Mouse (Mus musculus): ENCODE data around the gene Ctdsp2. TPM values are rescaled to one million over a fixed set of nuclear protein-coding genes. Genes with fewer than 3 reads are reported as not detected.

Gene Ctdsp2
- total and polyA plus RNA-seq, 3 experiments, result 8.9 to 21.9 (median 20.2) TPM

DNA sequence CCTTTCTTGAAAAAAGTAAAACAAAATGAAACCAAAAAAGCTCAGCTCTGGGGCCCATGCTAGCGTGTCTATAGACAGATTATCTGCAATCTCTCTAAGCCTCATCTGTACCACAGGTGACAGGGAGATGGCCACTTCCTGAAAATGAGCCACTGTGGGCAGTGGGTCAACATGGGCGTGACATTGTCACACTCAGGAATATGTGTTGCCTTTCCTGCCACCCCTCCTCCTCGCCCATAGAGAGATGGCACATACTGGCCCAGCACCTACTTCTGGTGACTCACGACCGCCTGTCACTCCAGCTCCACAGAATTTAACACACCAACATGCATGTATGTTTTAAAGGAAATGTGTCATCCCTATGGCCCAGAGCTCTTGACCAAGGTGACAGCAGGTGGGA, 24.2 kb downstream of the Ctdsp2 start:
- Histone ChIP-seq H3K9ac (ENCODE audit: insufficient read depth, low read depth) (no peak overlapping the region), H3K27ac (ENCODE audit: insufficient read depth, low read depth) (no peak overlapping the region), H3K4me1 (ENCODE audit: control insufficient read depth in 1 of 2, insufficient read depth in 2 of 2) (peaks cover 6 to 48% of the 10 kb centered on the region in 2 experiments), H3K4me3 (replicated peaks in 1 of 3; ENCODE audit: low read depth in 2 of 3, low read length in 2 of 3, poor library complexity in 1 of 3) (no peak overlapping the region), H3K79me2 (replicated peaks; ENCODE audit: control insufficient read depth, extremely low read depth, insufficient read depth, poor library complexity, severe bottlenecking) (no peaks in the 10 kb centered on the region), H3K27me3 (replicated peaks) (no peaks in the 10 kb centered on the region), H3K36me3 (replicated peaks in 1 of 2; ENCODE audit: control insufficient read depth in 1 of 2, insufficient read depth in 1 of 2, low read length in 1 of 2) (peaks cover 6 to 43% of the 10 kb centered on the region in 2 experiments), H3K4me2 (ENCODE audit: insufficient read depth, low read depth, poor library complexity, severe bottlenecking) (no peak overlapping the region), H3K9me3 (replicated peaks; ENCODE audit: low read length) (no peaks in the 10 kb centered on the region)
- TF ChIP-seq TCF12 (IDR thresholded peaks at IDR 0.05; ENCODE audit: low read depth, low read length) (no peak), GABPA (IDR thresholded peaks at IDR 0.05; ENCODE audit: insufficient replicate concordance, low read depth, low read length) (no peak), MXI1 (IDR thresholded peaks at IDR 0.05; ENCODE audit: low read depth, low read length) (no peak), BHLHE40 (IDR thresholded peaks at IDR 0.05; ENCODE audit: low read depth, low read length) (no peak), PAX5 (IDR thresholded peaks at IDR 0.05; ENCODE audit: low read length) (no peak), POLR2AphosphoS2 (IDR thresholded peaks at IDR 0.05; ENCODE audit: low read depth, low read length) (no peak), RAD21 (IDR thresholded peaks at IDR 0.05; ENCODE audit: low read depth, low read length) (no peak), SIN3A (IDR thresholded peaks at IDR 0.05; ENCODE audit: low read length) (no peak)
- in situ Hi-C loops (cut with MboI; ENCODE audit: low pct_ligation_motif_present, low pct_unique_long_range_greater_than_20kb, low sequenced_read_pairs), result no loop called here
- dilution Hi-C loops (cut with MboI; ENCODE audit: extremely low pct_ligation_motif_present, extremely low pct_unique_long_range_greater_than_20kb, low sequenced_read_pairs), result no loop called here
- DNase-seq (ENCODE audit: extremely low read depth), result no peak

DNA sequence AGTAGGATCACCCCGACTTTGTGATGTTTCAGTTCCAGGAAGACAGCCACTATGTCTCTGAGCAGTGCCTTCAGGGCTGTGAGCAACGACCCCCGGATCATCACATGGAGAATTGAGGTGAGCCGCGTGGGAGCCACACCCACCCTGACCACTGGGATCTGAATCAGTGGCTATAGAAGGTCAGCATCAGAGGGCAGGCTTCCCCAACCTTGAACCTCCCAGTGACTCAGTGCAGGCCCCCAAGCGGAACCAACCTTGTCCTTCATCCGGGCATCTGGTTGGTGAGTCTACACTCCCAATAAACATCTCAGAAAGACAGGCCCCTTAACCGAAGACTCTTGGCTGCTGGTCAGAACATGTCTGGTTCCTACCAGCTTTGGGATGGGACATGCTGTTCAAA, 24.8 kb downstream of the Ctdsp2 start:
- H3K27me3 ChIP-seq (replicated peaks), result no peaks in the 10 kb centered on the region
- dilution Hi-C loops (cut with MboI; ENCODE audit: extremely low pct_ligation_motif_present, extremely low pct_unique_long_range_greater_than_20kb, low sequenced_read_pairs), result no loop called here
- H3K4me2 ChIP-seq (ENCODE audit: insufficient read depth, low read depth, poor library complexity, severe bottlenecking), result no peak overlapping the region
- H3K9me3 ChIP-seq (replicated peaks; ENCODE audit: low read length), result no peaks in the 10 kb centered on the region
- H3K9ac ChIP-seq (ENCODE audit: insufficient read depth, low read depth), result no peak overlapping the region
- TF ChIP-seq HCFC1 (IDR thresholded peaks at IDR 0.05; ENCODE audit: low read depth, low read length) (no peak), KAT2A (IDR thresholded peaks at IDR 0.05; ENCODE audit: insufficient replicate concordance, low read length) (no peak)
- H3K4me1 ChIP-seq (ENCODE audit: control insufficient read depth in 1 of 2, insufficient read depth in 2 of 2), result peaks cover 6 to 42% of the 10 kb centered on the region in 2 experiments
- DNase-seq (ENCODE audit: extremely low read depth), result no peak
- no peak overlapping the region for H3K4me3 ChIP-seq (replicated peaks in 1 of 3; ENCODE audit: low read depth in 2 of 3, low read length in 2 of 3, poor library complexity in 1 of 3)
- H3K27ac ChIP-seq (ENCODE audit: insufficient read depth, low read depth), result no peak overlapping the region
- no peaks in the 10 kb centered on the region for H3K79me2 ChIP-seq (replicated peaks; ENCODE audit: control insufficient read depth, extremely low read depth, insufficient read depth, poor library complexity, severe bottlenecking)
- peaks cover 2 to 40% of the 10 kb centered on the region in 2 experiments for H3K36me3 ChIP-seq (replicated peaks in 1 of 2; ENCODE audit: control insufficient read depth in 1 of 2, insufficient read depth in 1 of 2, low read length in 1 of 2)
- in situ Hi-C loops (cut with MboI; ENCODE audit: low pct_ligation_motif_present, low pct_unique_long_range_greater_than_20kb, low sequenced_read_pairs), result no loop called here

DNA sequence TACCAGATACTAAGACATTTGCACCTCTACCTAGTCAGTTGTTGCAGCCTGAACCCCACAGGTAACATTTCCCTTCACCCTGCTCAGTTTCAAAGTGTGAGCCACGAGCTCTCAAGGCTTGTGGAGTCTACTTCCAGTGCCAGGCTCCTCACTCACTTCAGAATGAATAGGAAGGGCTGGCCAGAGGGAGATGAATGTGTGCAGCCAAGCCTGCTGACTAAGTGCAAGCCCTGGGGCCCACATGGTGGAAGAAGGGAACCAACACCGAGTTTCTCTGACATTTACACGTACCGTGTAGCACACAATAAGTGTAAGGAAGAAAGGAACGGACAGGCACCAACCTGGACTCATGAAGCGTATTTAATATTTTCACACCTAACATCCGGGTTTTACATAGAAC, 25.3 kb downstream of the Ctdsp2 start:
- dilution Hi-C loops (cut with MboI; ENCODE audit: extremely low pct_ligation_motif_present, extremely low pct_unique_long_range_greater_than_20kb, low sequenced_read_pairs) (no loop called here), in situ Hi-C loops (cut with MboI; ENCODE audit: low pct_ligation_motif_present, low pct_unique_long_range_greater_than_20kb, low sequenced_read_pairs) (no loop called here)
- H3K4me1 ChIP-seq (ENCODE audit: control insufficient read depth in 1 of 2, insufficient read depth in 2 of 2), result peaks cover 6 to 38% of the 10 kb centered on the region in 2 experiments
- no peaks in the 10 kb centered on the region for H3K79me2 ChIP-seq (replicated peaks; ENCODE audit: control insufficient read depth, extremely low read depth, insufficient read depth, poor library complexity, severe bottlenecking)
- DNase-seq (ENCODE audit: extremely low read depth), result no peak
- no peak overlapping the region for H3K27ac ChIP-seq (ENCODE audit: insufficient read depth, low read depth)
- H3K36me3 ChIP-seq (replicated peaks in 1 of 2; ENCODE audit: control insufficient read depth in 1 of 2, insufficient read depth in 1 of 2, low read length in 1 of 2), result peaks cover 0 to 39% of the 10 kb centered on the region in 2 experiments
- H3K4me2 ChIP-seq (ENCODE audit: insufficient read depth, low read depth, poor library complexity, severe bottlenecking), result no peak overlapping the region
- TF ChIP-seq TCF12 (IDR thresholded peaks at IDR 0.05; ENCODE audit: low read depth, low read length), result no peak
- TF ChIP-seq CHD1 (IDR thresholded peaks at IDR 0.05; ENCODE audit: low read depth, low read length), result no peak
- TF ChIP-seq USF1 (IDR thresholded peaks at IDR 0.05; ENCODE audit: low read depth, low read length), result no peak
- H3K9me3 ChIP-seq (replicated peaks; ENCODE audit: low read length), result no peaks in the 10 kb centered on the region
- no peak overlapping the region for H3K4me3 ChIP-seq (replicated peaks in 1 of 3; ENCODE audit: low read depth in 2 of 3, low read length in 2 of 3, poor library complexity in 1 of 3)
- no peaks in the 10 kb centered on the region for H3K27me3 ChIP-seq (replicated peaks)
- H3K9ac ChIP-seq (ENCODE audit: insufficient read depth, low read depth), result no peak overlapping the region
